ENCODE assay signal across 1 mouse cellular context in the genomic region with DNA sequence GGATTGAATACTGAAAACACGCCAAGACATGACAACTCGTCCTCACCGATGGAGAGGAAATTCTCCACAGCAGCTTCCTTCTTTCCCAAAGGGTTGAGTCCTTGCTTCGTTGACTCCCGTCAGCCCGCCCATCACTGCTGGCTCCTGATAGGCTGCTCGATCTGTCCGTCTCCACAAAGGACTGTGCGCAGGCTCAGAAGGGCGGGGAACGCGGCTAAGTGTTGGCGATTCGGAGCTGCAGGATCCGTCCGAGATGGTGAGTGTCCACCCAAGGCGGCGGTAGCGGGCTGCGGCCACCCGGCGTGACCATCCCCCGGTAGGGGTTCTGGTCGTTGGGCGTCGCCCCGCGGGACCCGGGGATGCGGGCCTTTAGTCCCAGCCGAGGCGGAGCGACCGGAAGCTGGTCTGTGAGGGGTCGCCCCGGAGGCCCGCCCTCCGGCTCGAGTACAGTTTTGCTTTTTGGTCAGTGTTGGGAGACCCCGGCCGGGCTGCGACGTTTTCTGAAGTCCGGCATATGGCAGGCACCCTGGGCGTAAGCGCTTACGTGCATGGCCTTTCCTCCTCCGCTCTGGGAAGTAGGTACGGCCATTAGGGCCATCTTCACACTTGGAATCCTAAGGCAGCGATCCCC.
TF ChIP-seq lines count a peak whose summit lies in the region.

A gene (plus strand): TSS at position 172 of the 631 bp plus-strand sequence.

TF ChIP-seq in CH12.LX, 34 proteins besides CTCF, POLR2A, EP300 and RAD21 (continued from another document):
- TF ChIP-seq HCFC1 (IDR thresholded peaks at IDR 0.05; ENCODE audit: low read depth, low read length) (peak; percentile 64), UBTF (IDR thresholded peaks at IDR 0.05; ENCODE audit: low read depth, low read length) (peak; percentile 55; the same call in 1 of the 2 replicates), SIN3A (IDR thresholded peaks at IDR 0.05; ENCODE audit: low read length) (peak; percentile 81), TCF12 (IDR thresholded peaks at IDR 0.05; ENCODE audit: low read depth, low read length) (peak; percentile 81), KAT2A (IDR thresholded peaks at IDR 0.05; ENCODE audit: insufficient replicate concordance, low read length) (0 out of 2 replicates have a peak, but pooled peaks have one; percentile 36), MXI1 (IDR thresholded peaks at IDR 0.05; ENCODE audit: low read depth, low read length) (peak; percentile 40; the same call in 1 of the 2 replicates), NRF1 (IDR thresholded peaks at IDR 0.05; ENCODE audit: low read depth, low read length) (peak; percentile 89), ZC3H11A (IDR thresholded peaks at IDR 0.05; ENCODE audit: low read depth, low read length) (no peak), E2F4 (IDR thresholded peaks at IDR 0.05; ENCODE audit: insufficient replicate concordance, low read depth, low read length) (no peak)
